Mouse (Mus musculus) ES-E14 (cell line): ENCODE results near the gene Creg2.

ENCODE experiments used
- CHD2 ChIP-seq: IDR thresholded peaks from 2 replicates; pipeline ENCODE4 v1.6.1; 2014; ENCODE audit warnings: mild to moderate bottlenecking, low read depth, low read length, inconsistent platforms
- HCFC1 ChIP-seq: IDR thresholded peaks from 2 replicates; pipeline ENCODE4 v1.6.1; 2012; ENCODE audit warnings: low read length, inconsistent platforms, borderline replicate concordance; ENCODE audit not compliant: insufficient read depth
- MAFK ChIP-seq: IDR thresholded peaks from 2 replicates; pipeline ENCODE4 v1.6.1; 2014; ENCODE audit warnings: mild to moderate bottlenecking, low read depth, low read length, inconsistent platforms; ENCODE audit not compliant: insufficient read depth
- ZC3H11A ChIP-seq: IDR thresholded peaks from 2 replicates; pipeline ENCODE4 v1.6.1; 2012; ENCODE audit warnings: low read depth, mild to moderate bottlenecking, inconsistent platforms, low read length, borderline replicate concordance

DNA sequence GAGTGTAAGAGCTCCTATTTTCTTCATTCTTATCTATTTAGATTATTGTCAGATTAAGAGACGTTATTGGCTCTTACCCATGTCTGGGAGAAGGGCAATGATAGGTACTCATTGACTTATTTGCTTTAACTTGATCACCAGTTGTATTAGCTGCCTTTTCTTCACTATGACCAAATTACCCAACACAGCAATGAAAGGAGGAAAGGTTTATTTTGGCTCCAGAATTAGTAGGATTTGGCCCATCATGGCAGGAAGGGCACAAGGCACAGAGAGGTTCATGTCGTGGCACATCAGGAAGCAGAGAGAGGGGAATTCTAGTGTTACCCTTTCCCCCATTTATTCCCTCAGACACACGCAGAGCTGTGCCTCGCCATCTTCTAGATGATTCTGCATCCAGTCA is 1.8 kb upstream of the Creg2 start:
- TF ChIP-seq ZC3H11A (no peak), HCFC1 (no peak), MAFK (no peak), CHD2 (no peak)
